ENCODE assay signal across 8 mouse cellular contexts in the genomic region with DNA sequence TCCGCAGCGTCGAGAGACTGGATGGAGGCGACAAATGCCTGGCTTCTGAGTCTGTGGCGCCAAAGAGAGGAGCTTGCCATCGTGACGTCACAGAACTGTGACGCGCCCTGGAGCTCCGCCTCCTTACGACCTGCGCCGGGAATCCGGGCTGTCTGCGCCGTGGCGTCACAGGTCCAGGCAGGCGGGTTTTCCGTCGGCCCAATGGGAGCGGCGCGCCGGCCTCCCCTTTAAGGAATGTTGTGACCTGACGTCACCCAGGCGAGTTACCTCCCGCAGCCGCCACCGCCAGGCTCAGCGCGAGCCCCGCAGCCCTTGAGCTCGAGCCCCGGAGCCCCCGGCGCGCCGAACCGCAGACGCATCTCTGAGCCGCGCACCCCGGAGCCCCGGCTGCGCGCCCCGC. TPM values are rescaled to one million over a fixed set of nuclear protein-coding genes. Genes with fewer than 3 reads are reported as not detected.
DNase-seq lines count a peak whose midpoint lies in the region; ATAC-seq lines count a peak whose summit lies in the region.

A gene (plus strand): TSS at position 103 of the 400 bp plus-strand sequence.

- H3K9me3 ChIP-seq in intestine, embryonic 14.5 days (ENCODE audit: control insufficient read depth, low read length), result no peaks in the 10 kb centered on the region

- H3K27me3 ChIP-seq in intestine, embryonic 14.5 days (replicated peaks; ENCODE audit: control insufficient read depth, insufficient read depth, low read length), result no peaks in the 10 kb centered on the region

- 1% methylated on average over 47 of the region's 47 CpGs for WGBS in intestine, embryonic 14.5 days

- peak; percentile 95 for ATAC-seq in intestine, embryonic 14.5 days (replicated peaks; ENCODE audit: low FRiP score, low TSS enrichment, low read depth)

- H3K4me1 ChIP-seq in intestine, embryonic 14.5 days (replicated peaks; ENCODE audit: control insufficient read depth, insufficient read depth, low read length), result peaks cover 8% of the 10 kb centered on the region; the same call in 1 of the 2 replicates

- intact Hi-C loops in left cerebral cortex, postnatal 14 days (cut with DNase I), result loop anchor here (10.0 kb wide), 1 partner anchor 109 kb away; a partner anchor contains a TSS

- H3K27ac ChIP-seq in intestine, embryonic 14.5 days (ENCODE audit: low read depth), result peak within 1 kb of the TSS; percentile 85

- peaks cover 10% of the 10 kb centered on the region for H3K36me3 ChIP-seq in intestine, embryonic 14.5 days (ENCODE audit: control insufficient read depth, insufficient read depth, low read length)

- H3K4me3 ChIP-seq in intestine, embryonic 14.5 days (ENCODE audit: low read depth, low read length), result peak within 1 kb of the TSS; percentile 97

- peak; percentile 97 to 99 for DNase-seq in adrenal gland, adult (ENCODE audit: inconsistent age in 2 of 2, low spot score in 1 of 2)
- DNase-seq in embryo, embryonic 10.5 days (ENCODE audit: low spot score), result peak; percentile 95
- DNase-seq in gastrocnemius, postnatal 25 days, result peak; percentile 94
- DNase-seq in intestine, embryonic 14.5 days (ENCODE audit: low spot score), result peak; percentile 99
- peak; percentile 99 for DNase-seq in left cerebral cortex, postnatal 14 days (ENCODE audit: low spot score in 2 of 2)
- peak; percentile 99 for DNase-seq in mesoderm, embryonic 11.5 days (ENCODE audit: low read depth, low spot score)
- DNase-seq in right cerebral cortex, postnatal 36 days (ENCODE audit: low spot score in 2 of 2), result peak; percentile 96 to 97
- peak; percentile 94 for DNase-seq in yolk sac, embryonic 10.5 days (ENCODE audit: low spot score)

- H3K9ac ChIP-seq in intestine, embryonic 14.5 days (ENCODE audit: low read length), result peak within 1 kb of the TSS; percentile 92

- H3K4me2 ChIP-seq in intestine, embryonic 14.5 days (ENCODE audit: low read length), result peak within 1 kb of the TSS; percentile 69

RNA-seq across cellular contexts. Expression of the gene that starts here (rescaled TPM):
- total RNA-seq in gastrocnemius, postnatal 25 days (2021), result 100 to 1,000 TPM; 243 to 291 TPM
- polyA plus RNA-seq in intestine, embryonic 14.5 days (2014; fragmentation: Nextera tagmentation; extraction: Ambion mirVana), result 180 and 203 TPM in 2 replicates
- total RNA-seq in left cerebral cortex, postnatal 14 days (2021), result 100 to 1,000 TPM; 435 to 436 TPM

Comparison
In these comparisons a context has a peak if more than half of its experiments do, and no peak if none do; other contexts are left out.
1. Peak in every context shown above with its lines: DNase-seq, ATAC-seq, H3K4me3 ChIP-seq and H3K27ac ChIP-seq.